Mouse (Mus musculus): ENCODE data around the gene Spata2l.

- TF ChIP-seq POLR2A (IDR thresholded peaks at IDR 0.05; ENCODE audit: borderline replicate concordance, control insufficient read depth, low read depth, low read length) (no peak), CTCF (IDR thresholded peaks at IDR 0.05; ENCODE audit: control insufficient read depth, insufficient read depth, low read length) (no peak)
Measured at GRCm38 (mm10) chr8:123211876-123212275, 24.2 kb downstream of the Spata2l start.

Data from bone marrow, adult 2 months (tissue).